Mouse (Mus musculus) megakaryocyte, adult 5-6 weeks (primary cell): Measurements from ENCODE around the gene Tcea3. TPM values are rescaled to one million over a fixed set of nuclear protein-coding genes. Genes with fewer than 3 reads are reported as not detected.

Source experiments
- ATAC-seq: 2 replicates; pipeline ENCODE4 v1.8.0; 2016; ENCODE audit warnings: mild to moderate bottlenecking, inconsistent platforms; ENCODE audit not compliant: poor library complexity, severe bottlenecking
- total RNA-seq, 2 experiments: library from RNA; stranded (forward) in 1 of 2; stranded (reverse) in 1 of 2; fragments of 153-499, 151-499 nt in 1 of 2; fragments of 221-1000, 200-1000 nt in 1 of 2; gene quantifications; 2 replicates each; pipeline versions ENCODE4 v1.2.3 to v1.2.4; 2015 to 2017

Tcea3 gene
- total RNA-seq, 2 experiments from 2014 or later, result 3.5 to 5.6 TPM

DNA sequence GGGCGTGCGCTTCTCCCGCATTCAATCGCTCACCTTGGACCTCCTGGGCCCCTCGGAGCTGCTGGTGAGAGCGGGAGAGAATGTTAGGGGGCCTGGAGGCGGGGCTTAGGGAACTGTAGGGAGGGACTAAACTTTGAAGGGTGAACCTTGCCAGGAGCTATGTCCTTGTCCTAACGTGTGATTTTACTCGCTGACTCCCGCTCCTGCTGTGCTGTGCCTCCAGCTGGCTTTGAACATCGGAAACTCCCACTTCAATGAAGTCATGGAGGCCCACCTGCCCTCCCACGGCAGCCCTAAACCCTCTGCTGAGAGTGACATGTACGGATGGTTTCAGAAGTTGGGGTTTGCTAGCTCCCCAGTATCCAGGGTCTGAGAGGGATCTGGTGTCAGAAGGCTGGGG, 8.9 kb upstream of the Tcea3 start:
- no peak for ATAC-seq

- ATAC-seq, result no peak
These were observed 8.4 kb upstream of the Tcea3 start for GRCm38 (mm10) chr4:136239111-136239510.

GRCm38 (mm10) chr4:136239622-136240021, 7.9 kb upstream of the Tcea3 start:
- peak; percentile 90 for ATAC-seq

DNA sequence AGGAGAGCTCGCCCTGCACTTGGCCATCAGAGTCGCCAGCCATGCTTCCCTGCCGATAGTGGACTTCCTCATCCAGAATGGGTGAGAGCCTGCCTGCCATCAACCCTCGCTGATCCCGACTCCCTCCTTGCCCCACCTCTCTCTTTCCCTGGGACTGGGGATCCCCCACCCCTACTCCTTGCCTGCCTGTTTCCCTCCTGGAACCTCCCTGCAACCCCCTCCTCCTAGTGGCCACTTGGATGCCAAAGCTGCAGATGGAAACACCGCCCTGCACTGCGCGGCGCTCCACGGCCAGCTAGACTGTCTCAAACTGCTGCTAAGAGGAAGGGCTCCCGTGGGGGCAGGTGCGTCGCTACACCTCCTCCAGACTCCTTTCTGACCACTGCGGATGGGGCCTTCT, 7.4 kb upstream of the Tcea3 start:
- ATAC-seq, result no peak; the same call in 1 of the 2 replicates

GRCm38 (mm10) chr4:136240955-136241354, 6.6 kb upstream of the Tcea3 start:
- no peak for ATAC-seq

- ATAC-seq, result no peak
These were observed 5.3 kb upstream of the Tcea3 start for GRCm38 (mm10) chr4:136242065-136242703.

DNA sequence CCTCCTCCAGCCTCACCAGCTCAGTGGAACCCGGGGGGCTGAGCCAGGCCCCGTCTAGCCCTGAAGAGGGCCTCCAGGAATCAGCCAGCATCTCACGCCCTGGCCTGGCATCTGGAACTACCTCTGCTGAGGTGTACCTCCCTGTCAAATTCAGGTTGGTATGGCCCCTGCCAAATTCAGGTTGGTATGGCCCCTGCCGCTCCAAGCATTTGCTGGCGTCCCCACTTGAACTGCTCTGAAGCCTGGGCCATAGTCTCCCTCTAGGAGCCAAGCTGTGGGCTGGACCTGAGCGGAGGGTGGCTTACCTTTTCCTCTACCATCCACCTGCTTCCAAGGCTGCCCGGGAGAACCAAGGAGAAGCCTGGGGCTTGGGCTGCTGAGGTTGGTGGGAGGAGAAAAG, 4.8 kb upstream of the Tcea3 start:
- ATAC-seq, result no peak

- no peak for ATAC-seq
These were observed 3.3 kb upstream of the Tcea3 start for GRCm38 (mm10) chr4:136244208-136244607.

DNA sequence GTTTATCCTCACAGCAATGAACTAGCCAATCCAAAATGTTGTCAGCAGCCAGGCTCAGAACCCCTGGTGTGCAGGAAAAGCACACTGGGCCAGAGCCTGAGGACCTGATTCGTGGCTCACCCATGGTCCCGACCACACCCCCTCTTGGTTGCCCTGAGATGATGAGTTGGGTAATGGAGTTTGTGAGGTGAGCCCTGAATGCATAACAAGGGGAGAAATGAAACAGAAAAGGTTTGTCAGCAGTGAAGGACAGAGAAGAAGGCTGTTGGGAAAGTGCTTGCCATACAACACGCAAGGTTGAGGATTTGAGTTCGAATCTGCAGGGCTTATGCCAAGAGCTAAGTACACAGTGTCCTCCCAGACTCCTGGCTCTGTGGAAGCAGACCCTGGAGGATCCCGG, 1.8 kb upstream of the Tcea3 start:
- ATAC-seq, result no peak

DNA sequence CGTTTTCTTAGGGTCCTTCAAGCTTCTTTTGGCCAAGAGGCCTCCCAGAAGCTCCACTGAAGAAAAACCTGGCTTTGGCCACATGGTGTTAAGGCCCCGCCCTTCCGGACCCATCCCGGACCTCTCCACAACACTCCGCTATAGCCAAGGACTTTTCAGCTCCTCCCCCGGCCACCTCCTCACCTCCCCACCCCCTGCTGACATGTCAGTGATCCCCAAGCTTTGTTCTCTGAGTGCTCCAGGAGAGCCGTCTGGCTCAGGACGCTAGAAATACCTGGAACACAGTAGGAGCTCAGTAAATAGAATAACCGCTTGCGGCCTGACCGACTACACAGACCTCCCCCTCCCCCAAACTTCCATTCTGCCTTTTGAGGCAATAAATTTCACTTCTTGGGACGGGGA, 960 bp upstream of the Tcea3 start:
- ATAC-seq, result no peak

DNA sequence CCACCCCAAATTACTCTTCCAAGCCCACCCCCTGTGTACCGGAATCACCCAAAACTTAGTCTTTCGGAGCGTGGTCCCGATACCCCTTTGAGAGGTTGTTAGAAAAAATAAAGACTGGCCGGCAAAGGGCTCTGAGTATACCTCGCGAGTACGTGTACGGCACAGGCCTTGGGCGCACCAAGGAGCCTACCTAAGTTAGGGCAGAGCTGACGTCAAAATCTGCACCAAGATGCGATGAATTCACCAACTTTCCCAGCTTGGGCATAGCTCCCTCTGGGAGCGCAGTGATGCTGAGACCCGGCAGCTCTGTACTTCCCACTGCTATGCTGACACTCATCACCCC, 172 bp upstream of the Tcea3 start:
- no peak for ATAC-seq

DNA sequence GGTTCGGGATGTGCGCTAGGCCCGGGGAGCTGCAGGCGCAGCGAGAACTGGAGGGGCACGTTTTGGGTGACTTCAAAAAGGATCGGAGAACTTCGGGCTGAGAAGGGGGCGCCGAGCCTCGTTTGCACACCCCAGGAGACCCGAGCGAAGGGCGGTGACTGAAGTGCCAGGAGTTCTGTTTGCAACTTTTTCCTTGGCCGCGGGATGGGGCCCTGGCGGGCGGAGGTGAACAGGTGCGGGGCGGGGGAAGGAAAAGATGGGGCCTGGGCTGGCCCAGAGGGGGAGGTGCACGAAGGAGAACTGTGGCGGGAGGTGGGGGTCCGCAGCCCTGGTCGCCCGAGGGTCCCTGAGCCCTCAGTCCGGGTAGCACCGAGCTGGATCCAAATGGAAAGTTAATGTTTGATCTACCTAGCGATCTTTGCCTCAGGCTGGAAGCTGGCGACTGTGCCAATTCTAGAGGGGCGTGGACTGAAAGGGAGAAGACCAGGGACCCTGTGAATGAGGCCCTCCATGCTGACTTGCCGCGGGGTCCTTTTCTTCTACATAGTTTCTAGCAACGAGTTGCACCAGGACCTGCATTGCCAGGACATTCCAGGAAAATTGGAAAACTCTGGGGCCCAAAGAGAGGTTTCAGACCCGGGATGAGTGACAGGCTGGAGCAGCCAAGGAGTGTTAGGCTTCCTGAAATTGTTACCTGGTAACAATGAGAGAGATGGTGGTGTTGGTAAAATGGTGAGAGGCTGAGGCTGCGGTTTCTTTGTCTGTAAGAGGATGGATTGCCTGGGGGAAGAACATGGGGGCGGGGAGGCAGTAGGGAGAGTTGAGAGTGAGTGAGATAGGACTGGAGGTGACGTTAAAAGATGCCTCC, 1.2 kb downstream of the Tcea3 start:
- no peak for ATAC-seq

- ATAC-seq, result no peak
These were observed 1.8 kb downstream of the Tcea3 start for GRCm38 (mm10) chr4:136249332-136249647.

DNA sequence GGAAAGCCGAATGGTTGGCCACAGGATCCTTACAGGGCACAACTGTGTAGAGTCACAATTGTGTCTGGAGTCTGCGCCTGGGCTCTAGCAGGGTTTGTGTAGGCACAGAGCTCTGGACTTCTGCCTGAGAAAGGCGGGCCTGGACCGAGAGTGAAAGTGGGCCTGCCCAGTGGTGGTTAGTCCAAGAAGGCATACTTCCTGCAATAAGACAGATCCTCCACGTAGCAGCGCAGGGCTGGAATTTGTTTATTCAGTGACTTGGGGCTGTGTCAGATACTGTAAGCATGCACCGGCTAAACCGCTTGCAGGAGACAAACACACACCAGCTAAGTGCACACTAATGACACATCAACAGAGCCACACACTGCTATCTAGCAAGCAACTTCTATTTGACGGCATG, 2.3 kb downstream of the Tcea3 start:
- ATAC-seq, result no peak

DNA sequence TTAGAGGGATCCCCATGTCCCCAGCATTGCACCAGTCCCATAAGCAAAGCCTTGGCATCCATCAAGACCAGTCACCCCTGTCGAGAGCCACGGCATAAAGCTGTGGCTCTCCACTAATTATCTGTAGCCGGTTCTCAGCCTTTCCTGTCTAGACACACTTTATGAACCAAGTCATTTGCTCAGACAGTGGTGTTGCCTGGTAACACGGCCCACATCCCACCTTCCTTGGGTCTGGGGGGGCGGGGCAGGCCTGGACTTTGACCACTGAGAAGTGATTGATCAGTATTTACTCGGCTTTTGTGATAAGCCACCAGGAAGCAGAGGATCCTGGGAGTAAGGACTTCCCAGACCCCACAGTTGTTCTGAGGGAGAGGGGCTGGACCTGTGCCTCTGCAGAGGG, 8.4 kb downstream of the Tcea3 start:
- ATAC-seq, result no peak

GRCm38 (mm10) chr4:136256696-136257095, 9.2 kb downstream of the Tcea3 start:
- ATAC-seq, result no peak

GRCm38 (mm10) chr4:136259916-136260315, 12.4 kb downstream of the Tcea3 start:
- ATAC-seq, result no peak

GRCm38 (mm10) chr4:136260491-136261180, 13.1 kb downstream of the Tcea3 start:
- peak; percentile 85 for ATAC-seq

DNA sequence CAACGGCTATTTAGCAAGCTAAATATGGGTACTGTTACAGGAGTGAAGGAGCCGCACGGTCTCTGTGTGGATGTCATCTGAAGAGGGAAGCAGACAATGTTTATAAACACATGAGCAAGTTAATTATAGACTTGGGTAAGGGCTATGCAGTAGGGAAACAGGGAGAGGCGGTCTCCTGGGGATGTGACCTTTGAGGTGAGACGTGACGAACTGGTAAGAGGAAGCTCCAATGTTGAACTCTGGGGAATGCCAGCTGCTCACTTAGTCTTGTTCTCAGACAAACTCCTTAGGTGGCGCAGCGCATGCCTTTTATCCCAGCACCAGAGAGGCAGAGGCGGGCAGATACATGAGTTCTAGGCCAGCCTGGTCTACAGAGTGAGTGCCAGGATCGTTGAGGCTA, 14.4 kb downstream of the Tcea3 start:
- ATAC-seq, result no peak

- no peak for ATAC-seq
These were observed 16.0 kb downstream of the Tcea3 start for GRCm38 (mm10) chr4:136263555-136263954.

- peak; percentile 99 for ATAC-seq
These were observed 19.3 kb downstream of the Tcea3 start for GRCm38 (mm10) chr4:136266716-136267343.

GRCm38 (mm10) chr4:136268912-136269311, 21.4 kb downstream of the Tcea3 start:
- no peak for ATAC-seq
